Mouse (Mus musculus): ENCODE data around the gene Pitpnm2. TPM values are rescaled to one million over a fixed set of nuclear protein-coding genes. Genes with fewer than 3 reads are reported as not detected.

Pitpnm2 gene
- polyA plus RNA-seq, 1 experiment from 2014 or later = 8.9 TPM

GRCm38 (mm10) chr5:124190146-124190870, 59.3 kb downstream of the Pitpnm2 start:
- H3K9ac ChIP-seq = no peak overlapping the region
- no peak for ATAC-seq (ENCODE audit: low FRiP score)
- H3K4me2 ChIP-seq = no peak overlapping the region
- H3K4me3 ChIP-seq (replicated peaks) = no peak overlapping the region
- WGBS = 87% methylated on average over 10 of the region's 10 CpGs
- H3K27me3 ChIP-seq = peaks cover 7% of the 10 kb centered on the region; the same call in 1 of the 2 replicates
- H3K4me1 ChIP-seq = peaks cover 65% of the 10 kb centered on the region
- no peaks in the 10 kb centered on the region for H3K9me3 ChIP-seq
- no peak overlapping the region for H3K27ac ChIP-seq
- no peaks in the 10 kb centered on the region for H3K36me3 ChIP-seq (replicated peaks)

- H3K4me3 ChIP-seq (replicated peaks) = no peak overlapping the region
- 93% methylated on average over 4 of the region's 4 CpGs for WGBS
- ATAC-seq (ENCODE audit: low FRiP score) = no peak
- no peak overlapping the region for H3K9ac ChIP-seq
- H3K9me3 ChIP-seq = no peaks in the 10 kb centered on the region
- H3K27me3 ChIP-seq = peaks cover 10% of the 10 kb centered on the region; the same call in 1 of the 2 replicates
- H3K27ac ChIP-seq = no peak overlapping the region
- no peaks in the 10 kb centered on the region for H3K36me3 ChIP-seq (replicated peaks)
- peaks cover 66% of the 10 kb centered on the region for H3K4me1 ChIP-seq
- no peak overlapping the region for H3K4me2 ChIP-seq
Observed at GRCm38 (mm10) chr5:124189572-124189981, 60.0 kb downstream of the Pitpnm2 start.

GRCm38 (mm10) chr5:124187508-124188311, 61.9 kb downstream of the Pitpnm2 start:
- Histone ChIP-seq H3K9ac (peak overlapping the region; percentile 36), H3K27ac (peak overlapping the region; percentile 89), H3K9me3 (no peaks in the 10 kb centered on the region), H3K4me1 (peaks cover 63% of the 10 kb centered on the region), H3K4me3 (replicated peaks) (peak overlapping the region; percentile 28; the same call in 1 of the 2 replicates), H3K27me3 (peaks cover 10% of the 10 kb centered on the region; the same call in 1 of the 2 replicates), H3K36me3 (replicated peaks) (no peaks in the 10 kb centered on the region), H3K4me2 (peak overlapping the region; percentile 59)
- WGBS = 56% methylated on average over 12 of the region's 12 CpGs
- 0 out of 2 replicates have a peak, but pooled peaks have one; percentile 10 for ATAC-seq (ENCODE audit: low FRiP score)

GRCm38 (mm10) chr5:124186981-124187507, 62.5 kb downstream of the Pitpnm2 start:
- WGBS = 12% methylated on average over 20 of the region's 22 CpGs
- Histone ChIP-seq H3K27ac (peak overlapping the region; percentile 89), H3K4me3 (replicated peaks) (peak overlapping the region; percentile 28), H3K4me2 (peak overlapping the region; percentile 59), H3K9me3 (no peaks in the 10 kb centered on the region), H3K4me1 (peaks cover 56% of the 10 kb centered on the region), H3K27me3 (peaks cover 10% of the 10 kb centered on the region; the same call in 1 of the 2 replicates), H3K36me3 (replicated peaks) (no peaks in the 10 kb centered on the region), H3K9ac (peak overlapping the region; percentile 36)
- ATAC-seq (ENCODE audit: low FRiP score) = peak; percentile 76

- ATAC-seq (ENCODE audit: low FRiP score) = no peak
- Histone ChIP-seq H3K36me3 (replicated peaks) (no peaks in the 10 kb centered on the region), H3K4me2 (peak overlapping the region; percentile 59), H3K9ac (peak overlapping the region; percentile 36), H3K27ac (peak overlapping the region; percentile 89), H3K9me3 (no peaks in the 10 kb centered on the region), H3K4me3 (replicated peaks) (peak overlapping the region; percentile 28), H3K4me1 (peaks cover 55% of the 10 kb centered on the region), H3K27me3 (peaks cover 10% of the 10 kb centered on the region; the same call in 1 of the 2 replicates)
- WGBS = 41% methylated on average over 10 of the region's 10 CpGs
Observed at GRCm38 (mm10) chr5:124186465-124186854, 63.1 kb downstream of the Pitpnm2 start.

- Histone ChIP-seq H3K4me3 (replicated peaks) (peak overlapping the region; percentile 28), H3K9ac (peak overlapping the region; percentile 44), H3K36me3 (replicated peaks) (no peaks in the 10 kb centered on the region), H3K9me3 (no peaks in the 10 kb centered on the region), H3K27ac (peak overlapping the region; percentile 89), H3K4me2 (peak overlapping the region; percentile 59), H3K4me1 (peaks cover 55% of the 10 kb centered on the region), H3K27me3 (peaks cover 10% of the 10 kb centered on the region; the same call in 1 of the 2 replicates)
- WGBS = 47% methylated on average over 15 of the region's 15 CpGs
- ATAC-seq (ENCODE audit: low FRiP score) = no peak
Observed at GRCm38 (mm10) chr5:124185706-124186464, 63.7 kb downstream of the Pitpnm2 start.

GRCm38 (mm10) chr5:124184898-124185701, 64.5 kb downstream of the Pitpnm2 start:
- Histone ChIP-seq H3K9ac (peak overlapping the region; percentile 44), H3K36me3 (replicated peaks) (no peaks in the 10 kb centered on the region), H3K9me3 (no peaks in the 10 kb centered on the region), H3K4me2 (peak overlapping the region; percentile 59), H3K4me3 (replicated peaks) (peak overlapping the region; percentile 28), H3K4me1 (peaks cover 51% of the 10 kb centered on the region), H3K27ac (peak overlapping the region; percentile 89), H3K27me3 (peaks cover 10% of the 10 kb centered on the region; the same call in 1 of the 2 replicates)
- ATAC-seq (ENCODE audit: low FRiP score) = peak; percentile 69
- 8% methylated on average over 15 of the region's 15 CpGs for WGBS

- ATAC-seq (ENCODE audit: low FRiP score) = no peak
- Histone ChIP-seq H3K9me3 (no peaks in the 10 kb centered on the region), H3K9ac (peak overlapping the region; percentile 44), H3K36me3 (replicated peaks) (no peaks in the 10 kb centered on the region), H3K27ac (peak overlapping the region; percentile 89; the same call in 1 of the 2 replicates), H3K4me2 (peak overlapping the region; percentile 59), H3K4me1 (peaks cover 51% of the 10 kb centered on the region), H3K27me3 (peaks cover 10% of the 10 kb centered on the region; the same call in 1 of the 2 replicates), H3K4me3 (replicated peaks) (peak overlapping the region; percentile 28)
- 81% methylated on average over 3 of the region's 3 CpGs for WGBS
Observed at GRCm38 (mm10) chr5:124184191-124184590, 65.4 kb downstream of the Pitpnm2 start.

GRCm38 (mm10) chr5:124182642-124183041, 66.9 kb downstream of the Pitpnm2 start:
- no peak for ATAC-seq (ENCODE audit: low FRiP score)
- Histone ChIP-seq H3K4me2 (no peak overlapping the region), H3K4me1 (peaks cover 60% of the 10 kb centered on the region), H3K4me3 (replicated peaks) (no peak overlapping the region), H3K27ac (no peak overlapping the region), H3K36me3 (replicated peaks) (no peaks in the 10 kb centered on the region), H3K9me3 (no peaks in the 10 kb centered on the region), H3K27me3 (0 out of 2 replicates have a peak, but pooled peaks cover 12% of the 10 kb centered on the region), H3K9ac (no peak overlapping the region)
- 79% methylated on average over 7 of the region's 7 CpGs for WGBS

GRCm38 (mm10) chr5:124182097-124182496, 67.5 kb downstream of the Pitpnm2 start:
- 98% methylated on average over 5 of the region's 5 CpGs for WGBS
- no peak overlapping the region for H3K9ac ChIP-seq
- no peak for ATAC-seq (ENCODE audit: low FRiP score)
- H3K27ac ChIP-seq = no peak overlapping the region
- no peak overlapping the region for H3K4me2 ChIP-seq
- 0 out of 2 replicates have a peak, but pooled peaks cover 12% of the 10 kb centered on the region for H3K27me3 ChIP-seq
- peaks cover 60% of the 10 kb centered on the region for H3K4me1 ChIP-seq
- no peak overlapping the region for H3K4me3 ChIP-seq (replicated peaks)
- H3K9me3 ChIP-seq = no peaks in the 10 kb centered on the region
- H3K36me3 ChIP-seq (replicated peaks) = no peaks in the 10 kb centered on the region

All from forebrain, embryonic 12.5 days (tissue).